Mouse (Mus musculus) left cerebral cortex, postnatal 25 days (tissue): ENCODE measurements at regions not wholly inside any gene's neighbourhood (a gene's known extent, or its start where the extent isn't known, plus 50 kb on each side); places are given as distances from the start of the nearest gene placed in this dataset.
A peak's percentile ranks its signal among the peaks of the same experiment; 100 is the strongest.

Source experiments
- DNase-seq, 2 experiments: peaks; one replicate each; pipeline ENCODE4 v3.0.0; 2022; ENCODE audit warnings: low spot score in 2 of 2, mixed read lengths in 1 of 2
- intact Hi-C: fragments of 180-260 bp; cut with DNase I; formaldehyde crosslinking; loops from one replicate; pipeline ENCODE4 v1.15.1; 2025

GRCm38 (mm10) chrX:66524891-66525290 is 124.2 kb upstream of the Slitrk2 start:
- intact Hi-C loops = no loop called here
- DNase-seq = no peak

- DNase-seq = peak in 1 of 2 experiments; percentile 18
- intact Hi-C loops = no loop called here
Observed at GRCm38 (mm10) chrX:66526842-66527623, 122.1 kb upstream of the Slitrk2 start.

GRCm38 (mm10) chrX:66528931-66529330 is 120.2 kb upstream of the Slitrk2 start:
- no peak for DNase-seq
- intact Hi-C loops = no loop called here

GRCm38 (mm10) chrX:66544002-66544520 is 105.1 kb upstream of the Slitrk2 start:
- no peak for DNase-seq
- intact Hi-C loops = no loop called here

- intact Hi-C loops = no loop called here
- peak in 1 of 2 experiments; percentile 2 for DNase-seq
Observed at GRCm38 (mm10) chrX:66554539-66554938, 94.6 kb upstream of the Slitrk2 start.
